Mouse (Mus musculus): Measurements from ENCODE around the gene Vdr. TPM values are rescaled to one million over a fixed set of nuclear protein-coding genes. Genes with fewer than 3 reads are reported as not detected.

Vdr gene
- under 1 TPM in 3 of 4 experiments, not detected in 1; 0.07 to 0.13 (median 0.10) TPM for total RNA-seq (2022)

GRCm38 (mm10) chr15:97910530-97910929, at the start of gene Vdr:
TSS of gene Vdr (minus strand) at chr15:97910630.
- DNase-seq (ENCODE audit: low spot score in 2 of 2), result no peak

- DNase-seq (ENCODE audit: low spot score in 2 of 2), result no peak
Observed at GRCm38 (mm10) chr15:97956416-97956815, 46.0 kb upstream of the Vdr start.

- DNase-seq (ENCODE audit: low spot score in 2 of 2), result no peak
Observed at GRCm38 (mm10) chr15:97955742-97956141, 45.3 kb upstream of the Vdr start.

- DNase-seq (ENCODE audit: low spot score in 2 of 2), result no peak
Observed at GRCm38 (mm10) chr15:97955286-97955685, 44.9 kb upstream of the Vdr start.

- DNase-seq (ENCODE audit: low spot score in 2 of 2), result no peak
Observed at GRCm38 (mm10) chr15:97954671-97955070, 44.2 kb upstream of the Vdr start.

- no peak for DNase-seq (ENCODE audit: low spot score in 2 of 2)
Observed at GRCm38 (mm10) chr15:97952889-97953189, 42.4 kb upstream of the Vdr start.

GRCm38 (mm10) chr15:97952137-97952888, 41.9 kb upstream of the Vdr start:
- DNase-seq (ENCODE audit: low spot score in 2 of 2), result peak in 1 of 2 experiments; percentile 22

- no peak for DNase-seq (ENCODE audit: low spot score in 2 of 2)
Observed at GRCm38 (mm10) chr15:97950240-97950639, 39.8 kb upstream of the Vdr start.

- no peak for DNase-seq (ENCODE audit: low spot score in 2 of 2)
Observed at GRCm38 (mm10) chr15:97949706-97950105, 39.3 kb upstream of the Vdr start.

GRCm38 (mm10) chr15:97948720-97949119, 38.3 kb upstream of the Vdr start:
- no peak for DNase-seq (ENCODE audit: low spot score in 2 of 2)

GRCm38 (mm10) chr15:97945656-97946315, 35.4 kb upstream of the Vdr start:
- DNase-seq (ENCODE audit: low spot score in 2 of 2), result no peak

GRCm38 (mm10) chr15:97944919-97945574, 34.6 kb upstream of the Vdr start:
- no peak for DNase-seq (ENCODE audit: low spot score in 2 of 2)

GRCm38 (mm10) chr15:97943356-97943755, 32.9 kb upstream of the Vdr start:
- DNase-seq (ENCODE audit: low spot score in 2 of 2), result no peak

- no peak for DNase-seq (ENCODE audit: low spot score in 2 of 2)
Observed at GRCm38 (mm10) chr15:97942538-97942937, 32.1 kb upstream of the Vdr start.

- no peak for DNase-seq (ENCODE audit: low spot score in 2 of 2)
Observed at GRCm38 (mm10) chr15:97941306-97941705, 30.9 kb upstream of the Vdr start.

GRCm38 (mm10) chr15:97940088-97940487, 29.7 kb upstream of the Vdr start:
- no peak for DNase-seq (ENCODE audit: low spot score in 2 of 2)

GRCm38 (mm10) chr15:97938580-97938979, 28.1 kb upstream of the Vdr start:
- DNase-seq (ENCODE audit: low spot score in 2 of 2), result no peak

GRCm38 (mm10) chr15:97932441-97932840, 22.0 kb upstream of the Vdr start:
- DNase-seq (ENCODE audit: low spot score in 2 of 2), result no peak

GRCm38 (mm10) chr15:97929259-97929824, 18.9 kb upstream of the Vdr start:
- DNase-seq (ENCODE audit: low spot score in 2 of 2), result no peak

GRCm38 (mm10) chr15:97927821-97928220, 17.4 kb upstream of the Vdr start:
- DNase-seq (ENCODE audit: low spot score in 2 of 2), result no peak

GRCm38 (mm10) chr15:97927018-97927417, 16.6 kb upstream of the Vdr start:
- DNase-seq (ENCODE audit: low spot score in 2 of 2), result no peak

GRCm38 (mm10) chr15:97922421-97922820, 12.0 kb upstream of the Vdr start:
- DNase-seq (ENCODE audit: low spot score in 2 of 2), result no peak
